Mouse (Mus musculus) liver, adult (tissue): Measurements from ENCODE around the gene Ccdc74a.

ENCODE experiments used
- GATA4 ChIP-seq: IDR thresholded peaks from 2 replicates; pipeline ENCODE4 v1.6.1; 2014; ENCODE audit warnings: mild to moderate bottlenecking, low read length; ENCODE audit not compliant: insufficient replicate concordance

Gene Ccdc74a

GRCm38 (mm10) chr16:17665568-17665967 is 19.3 kb downstream of the Ccdc74a start:
- TF ChIP-seq GATA4: no peak

DNA sequence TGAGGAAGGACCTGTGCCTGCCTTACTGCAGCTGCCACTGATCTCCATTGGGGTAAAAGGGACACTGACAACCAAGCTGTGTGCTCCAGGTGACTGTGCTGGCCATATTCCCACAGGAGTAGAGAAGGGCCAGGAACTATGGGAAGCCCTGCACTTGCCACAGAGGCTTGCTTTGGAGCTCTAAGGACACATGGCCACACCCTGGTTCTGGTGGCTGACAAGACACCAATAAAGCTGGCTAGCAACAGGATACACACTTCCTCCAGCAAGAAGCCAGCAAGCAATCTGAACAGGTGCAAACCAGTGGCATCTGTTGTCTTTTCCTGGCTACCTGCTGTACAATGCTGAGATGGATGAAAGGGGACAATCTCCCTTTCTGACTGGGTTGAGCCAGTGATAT is 23.6 kb downstream of the Ccdc74a start:
- TF ChIP-seq GATA4: no peak

DNA sequence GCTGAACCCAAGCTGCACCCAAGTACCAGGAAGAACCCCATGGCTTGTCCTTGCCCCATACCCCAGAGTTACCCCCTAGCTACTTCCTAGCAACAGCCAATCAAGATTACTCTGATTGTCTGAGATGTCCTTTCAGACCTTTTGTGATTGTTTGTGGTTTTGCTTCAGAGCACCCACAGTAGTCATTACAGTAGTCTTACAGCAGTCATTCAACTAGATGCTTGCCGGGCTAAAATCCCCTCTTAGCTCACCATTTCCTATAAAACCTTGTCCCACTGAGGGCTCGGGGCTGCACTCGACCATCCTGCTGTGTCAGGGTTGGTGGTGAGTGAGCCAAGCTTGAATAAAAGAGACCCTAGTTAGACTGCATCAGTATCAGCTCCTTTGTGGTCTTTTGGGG is 48.6 kb downstream of the Ccdc74a start:
- no peak for TF ChIP-seq GATA4
